Comparison of ENCODE assay signal across 11 mouse cellular contexts in the genomic region with DNA sequence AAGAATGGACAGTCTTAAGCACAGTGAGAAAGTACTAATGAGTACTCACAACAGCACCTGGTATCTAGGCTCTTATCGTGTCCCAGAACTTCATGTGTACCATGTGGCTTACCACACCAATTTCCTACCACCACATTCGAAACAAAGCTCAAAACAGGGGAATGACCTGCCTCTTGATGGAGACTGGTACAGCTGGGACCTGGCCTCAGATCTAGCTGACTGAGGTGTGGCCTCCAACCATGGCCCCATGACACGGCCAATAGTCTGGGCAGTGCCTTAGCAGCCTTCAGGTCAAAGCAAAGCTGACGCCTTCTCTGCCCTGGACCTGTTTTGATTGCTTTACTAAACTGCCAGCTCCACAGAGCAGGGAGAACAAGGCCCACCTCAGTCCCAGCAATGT. TPM values are rescaled to one million over a fixed set of nuclear protein-coding genes. Genes with fewer than 3 reads are reported as not detected.
DNase-seq lines count a peak whose midpoint lies in the region; ATAC-seq and TF ChIP-seq lines count a peak whose summit lies in the region.
"Had no signal": no experiment of that assay in that cellular context is flagged by ENCODE, and none has a peak within 500 bp of the region (broad histone marks: within the 10 kb centered on the region; RNA-seq: fewer than 3 reads in every experiment).

No protein-coding gene starts in this region.

- no peaks in the 10 kb centered on the region for H3K9me3 ChIP-seq in intestine, embryonic 16.5 days (ENCODE audit: control insufficient read depth, low read length)
- H3K9me3 ChIP-seq: embryonic facial prominence, embryonic 13.5 days; neural tube, embryonic 13.5 days had no signal

- no peak for TF ChIP-seq CTCF in kidney, adult 2 months (conservative IDR thresholded peaks at IDR 0.05; ENCODE audit: insufficient read depth, insufficient read length, low read depth, low read length)

- peak overlapping the region; percentile 86 for H3K27ac ChIP-seq in kidney, adult 2 months (ENCODE audit: insufficient read depth, low read depth, low read length)
- H3K27ac ChIP-seq in intestine, embryonic 16.5 days (ENCODE audit: low read length), result peak overlapping the region; percentile 64; the same call in 1 of the 2 replicates
- H3K27ac ChIP-seq: embryonic facial prominence, embryonic 13.5 days; neural tube, embryonic 13.5 days had no signal

- peaks cover 29% of the 10 kb centered on the region for H3K4me1 ChIP-seq in kidney, adult 2 months (ENCODE audit: control insufficient read depth, insufficient read depth, low read length)
- peaks cover 20% of the 10 kb centered on the region for H3K4me1 ChIP-seq in intestine, embryonic 16.5 days (ENCODE audit: control insufficient read depth, insufficient read depth, low read length)

- 68% methylated on average over 4 of the region's 4 CpGs for WGBS in kidney, adult 2 months
- WGBS in intestine, embryonic 16.5 days, result 56% methylated on average over 4 of the region's 4 CpGs

- DNase-seq in kidney, adult 2 months, result peak; percentile 41
- no peak for DNase-seq in kidney, postnatal 14 days
- no peak for DNase-seq in adrenal gland, adult (ENCODE audit: inconsistent age in 2 of 2, low spot score in 1 of 2)
- DNase-seq: cerebellum, adult 11-12 months; forebrain, postnatal 0 days had no signal

- no peaks in the 10 kb centered on the region for H3K36me3 ChIP-seq in kidney, adult 2 months (ENCODE audit: control insufficient read depth, insufficient read depth, low read length)
- H3K36me3 ChIP-seq in intestine, embryonic 16.5 days (ENCODE audit: control insufficient read depth, insufficient read depth, low read length), result no peaks in the 10 kb centered on the region
- H3K36me3 ChIP-seq: embryonic facial prominence, embryonic 13.5 days; neural tube, embryonic 13.5 days had no signal

- H3K4me2 ChIP-seq in intestine, embryonic 16.5 days (ENCODE audit: low read depth, low read length), result no peak overlapping the region
- H3K4me2 ChIP-seq: embryonic facial prominence, embryonic 13.5 days; neural tube, embryonic 13.5 days had no signal

- TF ChIP-seq POLR2A in kidney, adult 2 months (IDR thresholded peaks at IDR 0.05; ENCODE audit: low read depth, low read length), result no peak

- ATAC-seq in activated CD4-positive, CD25-positive, alpha-beta regulatory T cell, adult 4 months, result peak; percentile 40
- 0 out of 2 replicates have a peak, but pooled peaks have one; percentile 15 for ATAC-seq in intestine, embryonic 16.5 days
- peak; percentile 50 for ATAC-seq in megakaryocyte-erythroid progenitor cell, adult 5-6 weeks (replicated peaks; ENCODE audit: low FRiP score, low TSS enrichment, poor library complexity, severe bottlenecking)
- ATAC-seq in monocyte, adult 5-6 weeks (replicated peaks; ENCODE audit: insufficient number of reproducible peaks, low FRiP score, low TSS enrichment, poor library complexity, severe bottlenecking), result no peak
- ATAC-seq: forebrain, postnatal 0 days had no signal

- H3K27me3 ChIP-seq in kidney, adult 2 months (replicated peaks; ENCODE audit: control insufficient read depth, insufficient read depth, low read length), result no peaks in the 10 kb centered on the region
- no peaks in the 10 kb centered on the region for H3K27me3 ChIP-seq in intestine, embryonic 16.5 days (replicated peaks; ENCODE audit: control insufficient read depth, insufficient read depth, low read length)
- H3K27me3 ChIP-seq: embryonic facial prominence, embryonic 13.5 days; neural tube, embryonic 13.5 days had no signal

- no peak overlapping the region for H3K9ac ChIP-seq in intestine, embryonic 16.5 days (ENCODE audit: low read depth, low read length)
- H3K9ac ChIP-seq: embryonic facial prominence, embryonic 13.5 days; forebrain, postnatal 0 days; neural tube, embryonic 13.5 days had no signal

- no peak overlapping the region for H3K4me3 ChIP-seq in kidney, adult 2 months (ENCODE audit: insufficient read depth, low read depth, low read length)
- no peak overlapping the region for H3K4me3 ChIP-seq in intestine, embryonic 16.5 days (ENCODE audit: low read length)
- H3K4me3 ChIP-seq: embryonic facial prominence, embryonic 13.5 days; neural tube, embryonic 13.5 days had no signal

RNA-seq across cellular contexts. Expression of gene Tex2, which starts 56.5 kb away (rescaled TPM):
- 33.0 and 37.2 TPM in 2 replicates for polyA plus RNA-seq in kidney, adult 2 months (2012; rRNA removed)
- polyA plus RNA-seq in activated CD4-positive, CD25-positive, alpha-beta regulatory T cell, adult 4 months (2017; shearing (Covaris generic)), result 10 to 100 TPM; 25.6 to 32.9 TPM
- 11.7 and 14.2 TPM in 2 replicates for polyA plus RNA-seq in intestine, embryonic 16.5 days (2015; fragmentation: Nextera tagmentation; extraction: Ambion mirVana)
- 23.4 and 24.2 TPM in 2 replicates for total RNA-seq in megakaryocyte-erythroid progenitor cell, adult 5-6 weeks (2014; fragmentation: Nextera tagmentation)
- 22.4 and 32.8 TPM in 2 replicates for total RNA-seq in megakaryocyte-erythroid progenitor cell, adult 5-6 weeks (2017)
- total RNA-seq in monocyte, adult 5-6 weeks (2017), result 15.4 to 24.3 TPM (median 17.8 TPM) in 3 replicates
